Mouse (Mus musculus) inflammation-experienced regulatory T-cells, adult 16 weeks (primary cell): ENCODE results near the gene Isx. TPM values are rescaled to one million over a fixed set of nuclear protein-coding genes. Genes with fewer than 3 reads are reported as not detected.

ENCODE experiments used
- polyA plus RNA-seq: library from polyadenylated mRNA; unstranded; fragments of 100-300 nt; shearing (Covaris generic); gene quantifications from one replicate; pipeline ENCODE4 v1.2.1, GENCODE M21; 2017

Isx gene
- polyA plus RNA-seq, result not detected

GRCm38 (mm10) chr8:74872940-74873339 is at the start of gene Isx:
Isx (plus strand) TSS chr8:74873173.

Other genes starting within 250 kb of the Isx start
- gene Hmgxb4, start 120.2 kb downstream of the Isx start, polyA plus RNA-seq, result 28.7 TPM
- 23.7 TPM for gene Tom1, start 160.5 kb downstream of the Isx start, polyA plus RNA-seq
- 39.7 TPM for gene Hmox1, start 220.4 kb downstream of the Isx start, polyA plus RNA-seq
- 68.6 TPM for gene Mcm5, start 236.4 kb downstream of the Isx start, polyA plus RNA-seq